Mouse (Mus musculus) C2C12 (cell line): ENCODE data around the gene Gm28036. TPM values are rescaled to one million over a fixed set of nuclear protein-coding genes. Genes with fewer than 3 reads are reported as not detected.

Source experiments
- H3K27me3 ChIP-seq: one replicate; pipeline ENCODE4 v1.6.1; 2011; ENCODE audit not compliant: control insufficient read depth, insufficient read depth, insufficient read length
- H3K36me3 ChIP-seq: one replicate; pipeline ENCODE4 v1.6.1; 2011; ENCODE audit not compliant: control insufficient read depth, insufficient read depth
- H3K4me3 ChIP-seq: one replicate; pipeline ENCODE4 v1.5.1; 2011; ENCODE audit warnings: mild to moderate bottlenecking, control low read depth; ENCODE audit not compliant: poor library complexity, insufficient read depth, severe bottlenecking
- H3K79me2 ChIP-seq: one replicate; pipeline ENCODE4 v1.6.1; 2011; ENCODE audit not compliant: control insufficient read depth, insufficient read depth
- H3K79me3 ChIP-seq: one replicate; pipeline ENCODE4 v1.6.1; 2011; ENCODE audit warnings: low read depth, control low read depth
- H3ac ChIP-seq: one replicate; pipeline ENCODE3; 2011; ENCODE audit warnings: low read depth; ENCODE audit not compliant: control insufficient read depth, insufficient read length
- CEBPB ChIP-seq: IDR thresholded peaks from one replicate; pipeline ENCODE4 v1.6.1; 2011; ENCODE audit warnings: low read depth, mild to moderate bottlenecking, control low read depth, moderate library complexity
- CTCF ChIP-seq: IDR thresholded peaks from one replicate; pipeline ENCODE4 v1.5.1; 2011; ENCODE audit not compliant: control insufficient read depth, insufficient read depth, insufficient read length
- FOSL1 ChIP-seq: IDR thresholded peaks from one replicate; pipeline ENCODE4 v1.8.0; 2011; ENCODE audit warnings: mild to moderate bottlenecking, low read length; ENCODE audit not compliant: poor library complexity, insufficient read depth, severe bottlenecking
- MAX ChIP-seq: IDR thresholded peaks from one replicate; pipeline ENCODE4 v1.6.1; 2011; ENCODE audit warnings: mild to moderate bottlenecking, control low read depth
- MYOD1 ChIP-seq: IDR thresholded peaks from one replicate; pipeline ENCODE4 v1.6.1; 2011; ENCODE audit warnings: low read depth; ENCODE audit not compliant: control insufficient read depth, insufficient read length
- MYOG ChIP-seq: IDR thresholded peaks from one replicate; pipeline ENCODE4 v1.6.1; 2011; ENCODE audit not compliant: control insufficient read depth, insufficient read length; ENCODE audit errors: extremely low read depth
- USF1 ChIP-seq: IDR thresholded peaks from one replicate; pipeline ENCODE4 v1.6.1; 2011; ENCODE audit warnings: low read depth, mild to moderate bottlenecking, control low read depth, moderate library complexity
- polyA plus RNA-seq: library from polyadenylated mRNA; unstranded; fragments of >200 nt; fragmentation: generic; extraction: Trizol; gene quantifications from one replicate; pipeline ENCODE4 v1.2.1, GENCODE M21; 2012; ENCODE audit warnings: missing spikeins

Gene Gm28036
- polyA plus RNA-seq, 1 experiment: 15.3 TPM

DNA sequence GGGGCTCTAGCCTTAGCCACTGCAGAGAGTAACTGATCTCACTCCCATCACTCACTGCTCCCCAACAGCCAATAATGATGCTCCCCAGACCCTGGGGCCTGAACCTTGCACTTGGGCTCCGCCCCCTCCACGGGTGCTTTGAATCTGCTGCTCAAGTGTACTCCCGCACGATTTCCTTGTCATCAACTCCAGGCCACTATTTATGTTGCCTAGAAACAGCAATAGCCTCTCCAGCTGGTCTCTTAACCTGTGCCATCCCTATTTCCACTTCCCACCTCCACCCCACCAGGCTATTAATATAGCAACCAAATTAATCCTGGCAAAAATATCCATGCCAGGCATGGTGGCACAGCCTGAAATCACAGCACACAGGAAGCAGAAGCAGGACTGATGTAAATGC, 47.2 kb downstream of the Gm28036 start:
- Histone ChIP-seq H3K4me3 (no peak overlapping the region), H3K27me3 (no peaks in the 10 kb centered on the region), H3ac (no peak overlapping the region), H3K79me2 (peaks cover 58% of the 10 kb centered on the region), H3K79me3 (peaks cover 33% of the 10 kb centered on the region), H3K36me3 (peaks cover 33% of the 10 kb centered on the region)
- no peak for TF ChIP-seq MYOG
- TF ChIP-seq FOSL1: no peak
- no peak for TF ChIP-seq USF1
- TF ChIP-seq CTCF: no peak

- TF ChIP-seq MYOD1 (no peak), MYOG (no peak), USF1 (no peak), CTCF (no peak), CEBPB (no peak), MAX (no peak), FOSL1 (no peak)
- no peak overlapping the region for H3ac ChIP-seq
- no peaks in the 10 kb centered on the region for H3K27me3 ChIP-seq
- H3K79me2 ChIP-seq: peaks cover 53% of the 10 kb centered on the region
- peaks cover 29% of the 10 kb centered on the region for H3K79me3 ChIP-seq
- H3K4me3 ChIP-seq: no peak overlapping the region
- H3K36me3 ChIP-seq: peaks cover 38% of the 10 kb centered on the region
Observed at GRCm38 (mm10) chr2:156079183-156079560, 47.7 kb downstream of the Gm28036 start.

DNA sequence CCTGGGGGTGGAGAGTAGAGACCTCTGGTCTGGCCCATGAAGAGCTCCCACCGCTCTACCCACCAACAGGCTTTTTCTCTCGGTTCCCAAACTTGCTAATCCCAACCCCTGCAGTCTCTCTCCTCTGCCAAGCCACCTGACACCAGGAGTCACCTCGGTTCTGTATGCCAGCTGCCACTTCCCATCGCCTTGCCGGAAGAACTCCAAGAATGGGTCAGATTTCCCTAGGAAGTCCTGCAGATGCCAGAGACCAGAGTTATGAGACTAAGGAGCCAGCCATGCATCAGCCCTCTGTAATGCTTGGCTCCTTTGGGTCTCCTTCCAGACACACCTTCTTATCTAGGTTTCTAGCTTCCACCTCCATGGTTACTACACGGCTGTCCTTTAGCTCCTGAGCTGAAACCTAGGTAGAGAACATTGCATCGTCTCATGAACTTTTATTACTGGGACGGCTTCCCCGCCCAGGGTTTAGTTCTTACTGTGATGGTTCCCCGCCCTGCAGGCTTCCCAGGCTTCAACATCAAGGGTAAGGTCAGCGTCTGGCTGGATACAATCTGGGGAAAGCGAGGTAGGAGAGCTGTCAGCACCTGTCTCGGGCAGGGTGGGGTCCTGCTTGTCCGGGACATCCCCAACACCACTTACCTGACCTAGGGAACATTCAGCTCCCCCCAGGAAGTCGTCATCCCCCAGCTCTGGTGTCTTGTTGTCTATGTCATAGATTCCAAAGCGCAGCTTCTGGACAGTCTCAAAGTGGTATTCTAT, 48.3 kb downstream of the Gm28036 start:
- Histone ChIP-seq H3K79me2 (peaks cover 47% of the 10 kb centered on the region), H3ac (no peak overlapping the region), H3K79me3 (peaks cover 26% of the 10 kb centered on the region), H3K4me3 (no peak overlapping the region), H3K27me3 (no peaks in the 10 kb centered on the region), H3K36me3 (peaks cover 44% of the 10 kb centered on the region)
- no peak for TF ChIP-seq USF1
- no peak for TF ChIP-seq MAX
- TF ChIP-seq FOSL1: no peak
- no peak for TF ChIP-seq MYOG
- no peak for TF ChIP-seq CEBPB
- no peak for TF ChIP-seq CTCF
- TF ChIP-seq MYOD1: no peak

- Histone ChIP-seq H3K4me3 (no peak overlapping the region), H3K27me3 (no peaks in the 10 kb centered on the region), H3ac (no peak overlapping the region), H3K36me3 (peaks cover 45% of the 10 kb centered on the region), H3K79me2 (peaks cover 35% of the 10 kb centered on the region), H3K79me3 (peaks cover 15% of the 10 kb centered on the region)
- no peak for TF ChIP-seq CEBPB
- no peak for TF ChIP-seq MAX
- no peak for TF ChIP-seq MYOD1
- no peak for TF ChIP-seq USF1
- no peak for TF ChIP-seq MYOG
- TF ChIP-seq CTCF: no peak
- TF ChIP-seq FOSL1: no peak
Observed at GRCm38 (mm10) chr2:156077461-156077860, 49.4 kb downstream of the Gm28036 start.

- H3K4me3 ChIP-seq: no peak overlapping the region
- H3K79me3 ChIP-seq: no peaks in the 10 kb centered on the region
- H3ac ChIP-seq: no peak overlapping the region
- H3K36me3 ChIP-seq: peaks cover 49% of the 10 kb centered on the region
- H3K79me2 ChIP-seq: no peaks in the 10 kb centered on the region
- TF ChIP-seq FOSL1 (no peak), CEBPB (no peak), USF1 (no peak), MYOD1 (no peak), CTCF (no peak), MYOG (no peak)
- no peaks in the 10 kb centered on the region for H3K27me3 ChIP-seq
Observed at GRCm38 (mm10) chr2:156073725-156074124, 53.2 kb downstream of the Gm28036 start.

DNA sequence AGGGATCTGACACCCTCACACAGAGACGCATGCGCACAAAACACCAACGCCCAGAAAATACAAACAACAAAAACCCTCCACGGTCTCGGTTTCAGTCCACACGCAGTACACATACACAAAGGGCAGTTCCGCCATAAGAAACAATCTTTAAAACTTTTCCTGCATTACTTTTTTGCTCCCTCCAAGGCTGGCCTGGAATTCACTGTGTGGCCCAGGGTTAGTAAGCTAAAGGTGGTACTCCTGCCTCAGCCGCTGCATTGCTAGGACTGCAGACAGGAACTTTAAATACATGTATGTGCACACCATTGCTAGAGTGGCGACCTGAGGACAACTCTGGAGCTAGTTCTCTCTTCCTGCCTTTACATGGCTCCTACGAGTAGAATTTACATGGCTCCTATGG, 55.7 kb downstream of the Gm28036 start:
- Histone ChIP-seq H3K79me2 (no peaks in the 10 kb centered on the region), H3K27me3 (no peaks in the 10 kb centered on the region), H3ac (no peak overlapping the region), H3K4me3 (no peak overlapping the region), H3K79me3 (no peaks in the 10 kb centered on the region), H3K36me3 (peaks cover 31% of the 10 kb centered on the region)
- TF ChIP-seq CTCF: no peak
- no peak for TF ChIP-seq FOSL1
- TF ChIP-seq MYOG: no peak
- TF ChIP-seq MAX: no peak
- no peak for TF ChIP-seq CEBPB
- TF ChIP-seq MYOD1: no peak
- TF ChIP-seq USF1: no peak
